Mouse (Mus musculus) thymus, postnatal 10 days (tissue): ENCODE measurements around the gene Usp36.
A peak's percentile ranks its signal among the peaks of the same experiment; 100 is the strongest.
"Not testable (repeated sequence)": the region's sequence is repeated elsewhere in the genome, so short reads cannot be mapped to it uniquely, and the experiment has no call there.

ENCODE experiments used
- DNase-seq, 2 experiments: peaks; one replicate each; pipeline ENCODE4 v3.0.0; 2021; ENCODE audit warnings: low spot score in 2 of 2

The Usp36 gene

DNA sequence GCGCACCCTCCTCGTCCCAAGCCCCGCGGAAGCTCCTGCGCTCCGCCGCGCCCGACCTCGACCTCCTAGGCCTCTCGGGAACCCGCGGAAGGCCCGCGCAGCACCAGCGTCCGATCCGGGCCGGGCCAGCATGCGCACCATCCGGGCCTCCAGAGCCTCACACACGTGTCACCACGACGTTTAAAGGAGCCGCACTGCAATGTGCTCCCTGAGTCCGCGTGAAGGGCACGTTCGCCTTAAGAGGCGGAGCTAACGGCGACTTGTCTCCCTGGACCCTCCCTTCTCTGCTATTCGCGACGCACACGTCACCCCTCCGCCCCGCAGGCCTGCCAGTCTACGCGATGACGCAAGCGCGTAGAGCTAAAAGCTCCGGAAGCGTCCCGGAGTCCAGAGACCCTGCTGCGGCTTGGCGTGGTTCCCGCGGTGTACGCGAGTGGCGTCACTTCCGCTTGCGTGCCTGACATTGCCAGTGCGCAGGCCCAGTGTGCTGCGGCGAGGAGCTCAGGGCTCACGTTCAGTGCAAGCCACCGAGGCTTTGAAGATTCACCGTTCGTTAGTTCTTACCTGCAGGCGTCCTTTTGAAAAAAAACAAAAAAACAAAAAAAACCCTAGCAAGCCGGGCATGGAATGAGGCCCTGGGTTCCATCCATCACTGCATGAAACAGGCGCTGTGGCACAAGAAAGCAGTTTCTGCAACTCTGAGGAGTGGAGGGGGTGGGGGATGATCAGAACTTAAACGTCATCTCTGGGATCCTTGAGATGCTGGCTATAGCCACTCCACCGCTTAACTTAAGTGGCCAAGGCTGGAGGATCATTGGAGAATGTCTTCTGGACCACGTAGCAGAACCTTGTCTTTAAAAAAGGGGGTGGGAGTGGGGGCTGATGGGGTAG is at the start of gene Usp36:
Gene Usp36, minus strand, starts transcription at position 246 of the 891 bp plus-strand sequence.
- DNase-seq, result peak; percentile 98 to 100

DNA sequence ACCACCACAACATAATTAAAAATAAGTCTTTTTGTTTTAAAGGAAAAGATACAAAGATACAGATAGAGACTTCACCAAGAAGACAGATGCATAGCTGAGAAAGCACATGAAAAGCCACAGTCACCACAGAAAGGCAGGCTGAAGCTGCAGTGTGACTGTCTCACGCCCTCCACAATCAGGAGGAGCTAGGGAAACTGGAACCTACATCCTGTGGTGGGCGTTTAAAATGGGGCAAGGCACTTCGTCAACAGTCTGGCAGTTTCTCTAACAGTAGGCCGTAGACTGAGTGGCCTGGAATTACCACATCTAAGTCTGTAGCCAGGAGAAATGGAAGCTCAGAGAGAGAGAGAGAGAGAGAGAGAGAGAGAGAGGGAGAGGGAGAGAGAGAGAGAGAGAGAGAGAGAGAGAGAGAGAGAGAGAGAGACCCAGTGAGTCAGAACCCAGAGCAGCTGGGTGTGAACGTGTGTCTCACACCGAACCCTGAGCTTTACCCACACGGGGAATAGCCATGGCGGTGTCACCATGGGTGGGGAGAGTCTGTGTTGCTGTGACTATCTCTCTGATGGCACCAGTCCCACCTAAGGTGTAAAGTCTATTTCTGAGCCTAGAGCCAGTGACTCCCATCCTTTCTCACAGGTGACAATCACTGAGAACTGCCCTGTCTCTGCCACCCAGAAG is 47.6 kb upstream of the Usp36 start:
- DNase-seq, result peak; percentile 60 to 61

DNA sequence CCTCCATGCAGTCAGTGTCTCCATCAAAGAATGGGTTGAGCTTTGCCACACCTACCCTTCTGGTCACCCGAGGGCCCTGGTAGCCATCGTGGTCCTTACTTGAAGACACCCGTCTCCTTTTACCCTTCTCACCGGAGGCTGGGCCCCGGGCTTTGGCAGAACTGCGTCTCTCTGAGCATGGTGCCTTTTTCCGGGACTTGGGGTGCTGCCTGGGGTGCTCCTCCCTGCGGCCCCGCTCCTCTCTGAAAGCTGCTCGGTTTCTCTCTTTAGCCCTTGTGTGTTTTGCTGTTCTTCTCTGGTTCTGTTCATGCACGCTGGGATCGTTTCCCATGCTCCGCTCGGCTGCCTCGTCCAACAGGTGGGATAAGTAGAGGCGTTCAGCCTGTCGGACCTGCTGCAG is 43.4 kb upstream of the Usp36 start:
- DNase-seq, result no peak

DNA sequence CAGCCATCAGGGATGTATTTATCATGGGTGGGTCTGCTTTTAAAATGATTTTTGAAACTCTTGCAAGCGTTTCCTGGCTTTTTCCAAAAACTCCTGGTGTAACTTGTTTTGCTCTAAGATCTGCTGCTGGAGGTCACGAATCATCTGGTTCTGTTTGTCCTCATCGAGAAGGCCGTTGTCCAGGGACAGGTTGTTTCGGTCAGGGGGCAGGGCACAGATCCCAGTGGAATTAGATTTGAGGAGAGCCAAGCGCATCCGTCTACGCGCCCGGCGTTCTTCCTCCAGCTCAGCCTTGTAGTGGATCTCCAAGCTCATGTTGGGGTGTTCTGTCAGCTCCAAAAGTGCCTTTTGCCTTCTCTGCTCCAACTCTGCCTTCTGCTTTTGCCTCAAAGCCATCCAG is 42.3 kb upstream of the Usp36 start:
- DNase-seq, result no peak

DNA sequence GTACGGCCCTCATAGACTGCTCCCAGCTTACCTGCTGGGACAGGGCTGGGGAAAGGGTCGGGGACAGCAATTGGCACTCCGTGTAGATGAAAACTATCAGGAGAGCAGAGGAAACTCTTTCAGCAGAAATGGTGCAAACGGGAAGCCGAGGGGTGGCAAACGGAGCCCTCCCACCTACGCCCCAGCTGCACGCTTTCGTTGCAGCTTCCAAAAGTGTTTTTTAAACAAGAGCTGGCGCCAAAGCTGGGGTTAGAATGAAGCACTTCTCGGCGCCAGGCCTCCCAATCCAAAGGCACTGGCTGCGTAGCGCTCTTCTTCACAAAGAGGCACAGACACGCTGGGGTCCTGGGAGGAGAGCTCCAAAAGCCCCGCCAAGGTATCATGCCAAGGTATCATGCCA is 40.7 kb upstream of the Usp36 start:
- DNase-seq, result no peak

DNA sequence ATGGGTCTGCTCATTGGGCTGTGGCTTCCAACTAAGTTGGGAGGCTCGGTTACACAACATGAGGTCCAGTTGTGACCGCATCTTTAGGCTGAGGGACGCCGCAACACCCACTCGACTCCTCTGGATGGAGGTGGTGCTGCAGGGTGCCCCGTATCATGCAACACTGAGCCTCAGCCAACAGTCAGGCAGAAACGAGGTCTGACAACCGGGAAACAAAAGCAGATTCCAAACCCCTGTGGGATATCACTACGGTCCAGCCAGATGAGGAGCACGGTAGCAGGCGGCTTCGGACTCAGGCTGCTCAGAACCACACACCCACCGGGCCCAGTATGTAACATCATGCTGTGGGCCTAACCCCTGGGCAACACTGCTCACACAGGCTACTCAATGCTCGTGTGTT is 40.3 kb upstream of the Usp36 start:
- DNase-seq, result no peak

DNA sequence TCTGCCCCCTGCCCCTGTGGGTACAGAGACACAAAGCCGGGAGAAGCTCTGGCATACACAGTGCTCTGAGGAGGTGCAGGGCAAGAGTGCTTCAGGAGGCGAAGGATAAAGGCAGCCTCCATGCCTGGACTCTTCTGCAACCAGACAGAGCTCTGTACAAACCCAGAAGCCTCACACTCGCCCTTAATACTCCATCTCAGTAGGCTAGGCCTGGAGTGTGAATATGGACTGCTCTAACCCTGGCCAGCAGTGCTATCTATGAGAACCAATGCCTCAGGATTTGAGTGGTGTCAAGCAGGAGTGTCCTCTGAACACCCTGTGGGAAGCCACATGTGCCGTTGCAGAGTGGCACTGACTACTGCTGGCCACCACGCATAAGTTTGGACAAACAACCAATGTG is 38.9 kb upstream of the Usp36 start:
- DNase-seq, result no peak

DNA sequence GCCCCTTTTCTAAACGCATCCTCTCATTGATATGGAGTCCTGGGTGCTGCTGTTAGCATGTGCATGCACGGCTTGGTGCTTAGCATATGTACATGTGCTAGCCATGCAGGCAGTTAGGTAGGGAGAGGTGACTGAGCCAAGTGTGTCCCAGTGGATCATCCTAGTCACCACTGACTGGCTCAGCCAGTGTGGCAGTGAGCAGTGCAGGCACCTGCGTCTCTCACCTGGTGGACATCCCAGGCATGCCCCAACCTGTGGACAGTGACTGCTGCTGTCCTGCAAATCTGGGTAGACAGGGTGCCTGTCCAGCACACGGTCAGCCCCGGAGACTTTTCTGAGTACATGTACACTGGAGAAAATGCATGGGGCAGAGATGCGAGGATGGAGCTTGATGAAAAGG is 38.5 kb upstream of the Usp36 start:
- DNase-seq, result no peak

DNA sequence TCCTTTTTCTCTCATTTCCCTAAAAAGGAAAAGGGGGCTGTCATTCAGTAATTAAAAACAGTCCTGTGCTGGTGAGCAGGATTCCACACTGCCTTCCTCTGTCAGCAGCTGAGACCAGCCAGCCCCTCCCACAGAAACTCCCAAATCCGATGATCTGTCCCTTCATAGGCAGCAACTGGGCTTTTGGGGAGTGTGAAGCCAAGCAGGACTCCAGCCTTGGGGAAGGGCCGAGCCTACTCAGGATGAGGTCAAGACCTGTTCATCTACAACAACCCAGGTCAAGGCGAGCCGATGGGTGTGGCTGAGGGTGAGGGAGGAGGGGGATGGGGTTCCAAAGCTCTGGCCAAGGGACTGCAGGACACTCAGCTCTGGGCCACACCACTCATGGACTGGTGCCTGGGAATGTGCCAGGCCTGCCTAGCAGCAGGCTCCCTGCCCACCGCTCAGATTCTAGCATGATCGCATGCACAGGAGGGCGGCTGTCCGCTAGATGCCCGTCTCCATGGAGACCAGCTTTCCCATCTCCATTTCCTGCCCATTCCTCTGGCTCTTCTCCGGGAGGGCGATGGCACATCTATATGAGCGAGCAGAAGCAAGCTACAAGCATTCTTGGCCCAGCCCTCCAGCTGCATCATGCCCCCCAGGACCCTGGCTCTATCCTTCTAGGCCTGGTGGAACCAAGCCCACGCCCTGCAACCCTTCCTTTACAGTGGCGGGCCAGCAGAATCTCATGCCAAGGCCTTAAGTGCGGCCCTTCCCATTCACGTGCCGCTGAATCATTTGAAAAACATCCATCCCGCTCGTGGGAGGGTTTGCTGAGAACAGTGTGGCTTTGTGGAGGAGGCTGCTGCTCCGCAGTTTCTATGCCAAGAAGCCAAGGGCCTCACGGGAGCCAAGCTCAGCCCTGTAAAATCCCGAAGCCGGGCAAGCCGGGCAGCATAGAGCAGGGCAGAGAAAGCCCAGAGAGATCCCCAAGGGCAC is 37.2 kb upstream of the Usp36 start:
- DNase-seq, result no peak

DNA sequence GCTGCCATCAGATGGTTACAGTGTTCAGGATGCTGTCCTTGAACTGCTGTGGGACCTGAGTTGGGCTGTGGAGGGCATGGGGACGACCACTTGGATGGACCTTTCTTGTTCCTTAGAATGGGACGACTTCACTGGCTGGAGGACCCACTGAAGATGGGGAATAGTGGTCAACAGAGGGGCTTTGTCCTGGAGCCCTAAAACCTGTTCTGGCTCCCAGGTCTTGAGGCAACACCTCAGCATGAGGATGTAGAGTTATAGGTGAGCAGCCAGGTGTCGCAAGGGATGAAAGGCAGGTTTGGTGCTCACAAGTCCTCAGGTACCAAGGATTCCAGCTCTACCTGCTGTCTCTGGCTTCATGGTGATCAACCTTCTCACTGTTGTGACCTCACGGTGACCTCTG is 36.4 kb upstream of the Usp36 start:
- DNase-seq, result no peak

DNA sequence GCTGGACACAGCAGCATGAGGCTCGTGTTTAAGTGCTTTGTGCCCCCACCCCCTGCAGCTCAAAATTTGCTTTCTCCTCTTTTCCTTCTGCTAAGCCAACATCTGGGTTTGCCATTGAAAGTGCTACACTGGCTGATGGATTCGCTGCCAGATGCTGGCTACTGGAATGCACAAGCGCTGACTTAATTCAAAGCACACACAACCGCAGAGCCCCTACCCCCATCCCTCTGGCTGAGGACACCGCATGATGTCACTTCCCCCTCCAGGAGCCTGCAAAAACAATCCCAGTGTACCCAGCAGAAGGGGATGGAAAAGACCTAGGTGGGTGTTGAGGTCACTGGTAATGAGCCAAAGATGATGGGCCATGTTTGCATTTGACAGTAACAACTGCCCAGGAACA is 34.5 kb upstream of the Usp36 start:
- no peak for DNase-seq

DNA sequence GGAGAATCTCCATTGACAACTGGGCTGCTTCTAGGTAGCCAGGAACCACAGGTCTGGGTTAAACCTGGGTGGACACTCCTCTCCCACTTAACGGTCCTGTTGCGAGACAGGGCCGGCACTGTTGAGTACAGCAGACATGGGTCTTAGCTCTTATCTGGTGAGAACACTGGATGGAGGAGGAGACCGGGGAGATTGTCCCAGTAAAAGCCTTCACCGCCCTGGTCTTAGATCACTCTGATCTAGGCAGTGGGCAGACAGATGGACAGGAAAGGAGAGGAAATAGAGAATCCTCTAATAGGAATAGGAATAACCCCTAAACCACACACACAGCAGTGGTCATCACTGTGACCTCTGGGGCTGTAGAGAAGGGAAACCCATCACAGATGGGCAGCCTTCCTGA is 33.9 kb upstream of the Usp36 start:
- no peak for DNase-seq

DNA sequence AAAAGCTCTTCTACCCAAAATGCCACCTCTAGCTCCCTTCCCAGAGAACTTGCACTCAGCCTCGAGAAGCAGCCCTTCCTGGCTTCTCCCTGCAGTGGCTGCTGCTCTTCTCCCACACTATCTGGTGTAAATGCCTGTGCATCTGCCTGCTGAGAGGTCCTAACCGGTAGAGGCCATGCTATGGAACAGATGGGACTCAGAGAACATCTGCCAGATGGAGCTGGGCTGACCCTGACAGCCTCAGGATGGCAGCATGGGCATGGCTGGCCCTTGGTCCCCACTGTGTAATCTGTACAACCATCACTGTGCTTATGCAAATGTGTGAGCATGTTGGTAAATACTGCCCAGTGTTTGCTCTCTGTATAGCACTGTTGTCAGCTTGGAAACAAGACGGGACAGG is 32.6 kb upstream of the Usp36 start:
- DNase-seq, result no peak

DNA sequence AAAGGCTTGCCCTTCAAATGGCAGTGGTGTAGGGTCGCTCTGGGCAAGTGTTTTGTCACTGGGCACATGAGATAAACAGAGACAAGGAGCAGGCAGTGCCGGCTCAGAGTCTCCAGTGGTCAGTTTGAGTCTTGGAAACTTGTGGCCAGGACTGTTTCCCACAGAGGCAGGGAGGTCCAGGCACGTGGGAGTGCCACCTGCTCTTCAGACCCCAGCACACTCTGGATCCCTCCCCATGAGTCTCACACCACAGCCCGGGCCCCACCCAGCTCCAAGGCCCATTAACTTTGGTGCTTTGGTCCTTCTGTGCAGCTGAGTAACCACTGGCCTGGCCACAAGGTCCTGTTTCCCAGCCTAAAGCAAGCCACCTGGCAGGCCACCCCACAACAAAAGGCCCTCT is 31.9 kb upstream of the Usp36 start:
- DNase-seq, result no peak

DNA sequence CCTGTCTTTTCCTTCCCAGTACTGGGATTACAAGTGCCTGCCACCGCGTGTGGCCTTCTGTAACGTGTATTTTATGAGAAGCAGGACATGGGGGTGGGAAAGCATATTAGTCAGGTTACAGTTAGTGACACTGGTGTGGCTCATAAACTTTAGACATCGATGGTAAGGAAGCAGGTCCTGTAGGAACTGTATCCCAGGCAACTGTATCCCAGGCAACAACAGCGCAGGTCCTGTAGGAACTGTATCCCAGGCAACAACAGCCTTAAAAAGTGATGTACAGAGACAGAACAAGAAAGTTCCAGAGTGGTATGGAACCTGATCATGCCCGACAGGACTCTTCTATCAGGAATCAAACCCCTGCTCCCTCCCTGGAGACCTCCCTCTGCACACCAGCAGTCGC is 31.5 kb upstream of the Usp36 start:
- DNase-seq, result no peak

DNA sequence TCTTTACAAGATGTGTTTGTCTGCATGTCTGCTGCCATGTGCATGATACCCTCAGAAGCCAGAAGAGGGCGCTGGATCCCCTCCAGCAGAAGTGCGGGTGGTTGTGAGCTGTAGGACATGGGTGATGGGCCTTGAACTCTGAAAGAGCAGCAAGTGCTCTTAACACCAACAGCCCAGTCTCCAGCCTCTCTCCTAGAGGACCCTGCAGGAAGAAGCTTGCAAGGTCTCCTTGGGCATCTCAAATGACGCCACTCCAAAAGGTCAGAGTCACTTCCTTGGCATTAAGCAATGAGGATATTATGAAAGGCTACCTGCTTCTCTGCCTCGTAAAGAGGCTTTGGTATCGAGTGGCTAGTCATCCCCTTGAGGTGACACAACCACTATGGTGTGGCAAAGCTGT is 28.6 kb upstream of the Usp36 start:
- DNase-seq, result peak; percentile 59 to 83

DNA sequence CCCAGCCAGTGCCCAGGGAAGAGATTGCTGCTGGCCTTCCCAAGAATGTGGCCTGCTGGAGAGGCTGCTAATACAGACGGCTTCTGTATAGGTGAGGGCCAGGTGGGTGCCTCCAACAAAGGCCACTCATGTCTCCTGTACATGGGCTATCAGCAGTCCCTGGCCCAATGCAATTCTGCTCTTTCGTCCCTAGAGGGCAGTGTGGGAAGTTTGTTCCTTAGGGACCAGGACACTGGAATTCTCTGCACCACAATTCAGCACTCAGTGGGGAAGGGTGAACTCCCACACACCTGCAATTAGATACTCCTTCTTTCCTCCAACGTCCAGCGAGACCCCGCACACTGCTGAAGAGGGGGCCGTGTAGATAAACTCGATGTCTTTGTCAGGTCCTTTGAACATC is 27.1 kb upstream of the Usp36 start:
- DNase-seq, result peak in 1 of 2 experiments; percentile 60

DNA sequence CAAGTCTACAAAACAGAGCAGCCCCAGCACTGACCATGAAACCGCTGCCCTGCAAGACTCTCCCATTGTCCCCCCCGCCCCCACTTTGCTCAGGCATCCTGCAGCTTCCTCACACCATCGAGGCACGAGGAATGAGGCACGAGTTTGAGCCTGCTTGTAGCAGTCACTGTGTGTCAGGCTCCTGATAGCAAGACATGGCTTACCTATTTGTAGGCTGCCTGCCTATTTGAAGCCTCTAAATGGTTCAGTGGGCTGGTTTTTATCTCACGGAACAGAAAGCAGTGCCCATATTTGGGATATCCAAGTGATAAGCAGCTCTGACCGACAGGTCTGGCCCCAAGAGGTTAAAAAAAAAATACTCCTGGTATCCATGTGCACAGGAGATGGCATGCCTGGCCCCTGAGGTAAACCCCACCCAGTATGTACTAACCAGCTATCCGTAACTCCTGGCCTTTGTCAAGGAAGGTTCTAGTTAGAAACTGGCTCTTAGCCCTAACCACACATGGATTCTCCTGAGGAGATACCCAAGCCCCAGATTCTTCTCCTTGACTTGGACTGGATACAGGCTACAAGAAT is 26.3 kb upstream of the Usp36 start:
- no peak for DNase-seq

DNA sequence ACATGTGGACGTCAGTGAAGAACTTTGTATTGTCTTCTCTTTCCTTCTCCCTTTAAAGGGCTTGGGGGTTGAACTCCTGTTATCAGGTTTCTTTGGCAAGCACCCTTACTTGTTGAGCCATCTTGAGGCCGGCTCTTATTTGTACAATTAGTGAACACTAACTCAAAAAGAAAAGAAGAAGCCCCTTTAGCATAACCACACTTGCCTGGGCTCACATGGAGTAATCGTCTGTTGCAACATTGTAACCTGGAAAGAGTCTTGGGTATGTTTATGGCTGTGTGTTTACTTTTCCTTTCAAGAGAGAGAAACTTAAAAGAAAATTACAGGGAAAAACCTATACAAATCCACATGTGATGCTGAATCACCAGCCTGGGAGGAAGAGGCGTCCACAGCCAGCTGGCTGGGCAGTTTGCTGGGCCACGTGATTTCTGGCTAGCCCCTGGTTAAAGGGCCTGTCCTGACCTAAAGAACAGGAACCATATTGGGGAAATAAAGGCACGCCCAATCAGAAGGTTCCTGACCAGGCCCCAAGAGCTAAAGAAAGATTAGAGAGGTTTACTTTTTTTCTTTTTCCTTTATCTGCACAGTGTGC is 22.2 kb upstream of the Usp36 start:
- no peak for DNase-seq

DNA sequence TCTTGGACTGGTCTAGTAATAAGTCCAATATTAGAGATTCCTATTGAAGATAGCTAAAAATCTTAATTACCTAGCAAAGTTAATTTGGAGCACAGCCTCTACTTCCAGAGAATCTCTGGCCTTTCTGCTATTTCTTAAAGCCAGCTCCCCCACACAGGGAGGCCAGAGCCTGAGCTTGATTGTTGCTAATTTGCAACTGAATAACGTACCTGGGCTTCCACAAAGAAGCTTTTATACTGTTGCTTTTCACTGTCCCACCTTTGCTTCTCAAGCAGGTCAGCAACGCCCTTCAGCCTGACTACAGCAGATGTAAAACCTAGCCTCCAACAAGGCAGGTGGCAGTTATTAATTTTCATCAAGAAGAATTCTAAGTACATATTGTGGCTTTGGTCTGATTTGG is 17.9 kb upstream of the Usp36 start:
- DNase-seq, result not testable (repeated sequence)

DNA sequence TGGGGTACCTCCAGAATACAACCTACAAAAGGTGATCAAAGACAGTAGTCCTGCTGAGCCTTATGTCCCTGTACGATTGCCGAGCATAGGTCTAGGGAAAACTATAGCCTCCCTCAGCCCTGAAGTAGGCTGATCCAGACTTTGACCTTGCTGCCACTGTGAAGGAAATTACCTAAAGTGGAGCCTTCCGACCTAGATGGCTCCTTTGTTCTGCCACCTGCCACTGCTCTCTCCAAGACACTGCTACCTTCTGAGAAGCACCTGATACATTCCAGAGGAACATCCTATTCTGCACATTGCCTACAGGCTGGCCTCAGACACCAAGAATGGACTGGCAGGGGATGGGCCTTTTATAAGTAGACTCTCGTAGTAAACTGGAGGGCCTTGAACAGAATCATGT is 13.9 kb upstream of the Usp36 start:
- not testable (repeated sequence) for DNase-seq
